28 mouse cellular contexts compared by ENCODE assay signal in the genomic region with DNA sequence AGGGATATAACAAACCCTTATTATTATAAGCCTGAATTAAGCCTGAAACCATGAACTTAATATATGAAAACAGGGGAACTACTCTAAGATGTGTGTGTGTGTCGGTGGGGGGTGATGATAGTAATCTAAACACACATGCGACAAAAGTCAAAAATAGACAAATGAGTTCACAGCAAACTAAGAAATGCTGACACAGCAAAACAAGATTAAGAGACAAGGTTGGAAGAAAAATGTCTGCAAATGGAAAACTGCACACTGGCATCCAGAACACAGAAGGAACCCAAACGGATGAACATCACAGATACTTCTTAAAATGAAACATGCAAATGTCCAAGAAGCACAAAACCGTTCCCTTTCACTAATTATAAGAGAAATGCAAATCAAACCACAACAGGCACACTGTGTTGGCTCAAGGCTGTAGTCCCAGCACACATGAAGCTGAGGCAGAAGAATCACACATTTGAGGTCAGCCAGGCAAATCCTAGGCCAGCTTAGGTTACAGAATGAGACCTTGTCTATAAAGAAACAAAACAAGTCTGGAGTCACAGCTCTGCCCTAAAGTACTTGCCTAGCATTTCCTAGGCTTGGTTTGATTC. TPM values are rescaled to one million over a fixed set of nuclear protein-coding genes. Genes with fewer than 3 reads are reported as not detected.
DNase-seq lines count a peak whose midpoint lies in the region; ATAC-seq and TF ChIP-seq lines count a peak whose summit lies in the region.
"Had no signal": no experiment of that assay in that cellular context is flagged by ENCODE, and none has a peak within 500 bp of the region (broad histone marks: within the 10 kb centered on the region; RNA-seq: fewer than 3 reads in every experiment).

No protein-coding gene starts in this region.

- dilution Hi-C loops in CH12.LX (cut with MboI; ENCODE audit: extremely low pct_ligation_motif_present, extremely low pct_unique_long_range_greater_than_20kb, low sequenced_read_pairs): no loop called here

- H3K9me3 ChIP-seq in CH12.LX (replicated peaks; ENCODE audit: low read length): no peaks in the 10 kb centered on the region
- H3K9me3 ChIP-seq in MEL (replicated peaks; ENCODE audit: insufficient read depth, low read length): no peaks in the 10 kb centered on the region
- H3K9me3 ChIP-seq in forebrain, embryonic 13.5 days (replicated peaks): no peaks in the 10 kb centered on the region
- H3K9me3 ChIP-seq: embryonic facial prominence, embryonic 13.5 days; embryonic facial prominence, embryonic 15.5 days; forebrain, embryonic 10.5 days; forebrain, embryonic 12.5 days; forebrain, embryonic 15.5 days; G1E had no signal

- no peak overlapping the region for H3K27ac ChIP-seq in CH12.LX (ENCODE audit: insufficient read depth, low read depth)
- H3K27ac ChIP-seq in MEL (ENCODE audit: control insufficient read depth, low read depth, low read length): no peak overlapping the region
- no peak overlapping the region for H3K27ac ChIP-seq in forebrain, embryonic 13.5 days
- H3K27ac ChIP-seq: embryonic facial prominence, embryonic 13.5 days; embryonic facial prominence, embryonic 15.5 days; forebrain, embryonic 10.5 days; forebrain, embryonic 12.5 days; forebrain, embryonic 15.5 days had no signal

- H3K4me3 ChIP-seq in CH12.LX (replicated peaks in 1 of 3; ENCODE audit: low read depth in 2 of 3, low read length in 2 of 3, poor library complexity in 1 of 3): no peak overlapping the region
- H3K4me3 ChIP-seq in MEL (ENCODE audit: control insufficient read depth in 1 of 2, insufficient read depth in 1 of 2, low read depth in 2 of 2, low read length in 2 of 2): no peak overlapping the region
- H3K4me3 ChIP-seq in forebrain, embryonic 13.5 days: no peak overlapping the region
- H3K4me3 ChIP-seq: embryonic facial prominence, embryonic 13.5 days; embryonic facial prominence, embryonic 15.5 days; erythroblast, embryonic 14.5 days; forebrain, embryonic 10.5 days; forebrain, embryonic 12.5 days; forebrain, embryonic 15.5 days had no signal

- H3K79me2 ChIP-seq in CH12.LX (replicated peaks; ENCODE audit: control insufficient read depth, extremely low read depth, insufficient read depth, poor library complexity, severe bottlenecking) (no peaks in the 10 kb centered on the region), MEL (ENCODE audit: control insufficient read depth, insufficient read depth, low read length, poor library complexity) (no peaks in the 10 kb centered on the region)

- H3K36me3 ChIP-seq in CH12.LX (replicated peaks in 1 of 2; ENCODE audit: control insufficient read depth in 1 of 2, insufficient read depth in 1 of 2, low read length in 1 of 2): no peaks in the 10 kb centered on the region
- no peaks in the 10 kb centered on the region for H3K36me3 ChIP-seq in MEL (ENCODE audit: control insufficient read depth in 1 of 2, insufficient read depth in 2 of 2, low read length in 2 of 2)
- no peaks in the 10 kb centered on the region for H3K36me3 ChIP-seq in splenic B cell, adult 2 months (ENCODE audit: control insufficient read depth, insufficient read depth, low read length, poor library complexity, severe bottlenecking)
- no peaks in the 10 kb centered on the region for H3K36me3 ChIP-seq in forebrain, embryonic 13.5 days (ENCODE audit: poor library complexity, severe bottlenecking)
- H3K36me3 ChIP-seq: embryonic facial prominence, embryonic 13.5 days; embryonic facial prominence, embryonic 15.5 days; forebrain, embryonic 10.5 days; forebrain, embryonic 12.5 days; forebrain, embryonic 15.5 days; G1E had no signal

- TF ChIP-seq POLR2A in CH12.LX (IDR thresholded peaks at IDR 0.05; ENCODE audit: low read depth, low read length) (no peak), MEL (IDR thresholded peaks at IDR 0.05; ENCODE audit: control insufficient read depth in 1 of 2, insufficient read depth in 1 of 2, low read depth in 1 of 2, low read length in 2 of 2, poor library complexity in 1 of 2) (no peak)

- TF ChIP-seq EP300 in CH12.LX (IDR thresholded peaks at IDR 0.05; ENCODE audit: low read length): peak; percentile 38
- no peak for TF ChIP-seq EP300 in MEL (IDR thresholded peaks at IDR 0.05; ENCODE audit: low read depth in 1 of 2, low read length in 2 of 2)

- H3K4me2 ChIP-seq in CH12.LX (ENCODE audit: insufficient read depth, low read depth, poor library complexity, severe bottlenecking): peak overlapping the region; percentile 36; the same call in 1 of the 2 replicates
- H3K4me2 ChIP-seq in forebrain, embryonic 13.5 days: no peak overlapping the region
- H3K4me2 ChIP-seq: embryonic facial prominence, embryonic 13.5 days; embryonic facial prominence, embryonic 15.5 days; forebrain, embryonic 12.5 days; forebrain, embryonic 15.5 days had no signal

- H3K27me3 ChIP-seq in CH12.LX (replicated peaks): no peaks in the 10 kb centered on the region
- peaks cover 0 to 3% of the 10 kb centered on the region in 2 experiments; a peak in 3 of 4 replicates for H3K27me3 ChIP-seq in MEL (ENCODE audit: control insufficient read depth in 1 of 2, insufficient read depth in 2 of 2, low read length in 2 of 2)
- H3K27me3 ChIP-seq in splenic B cell, adult 2 months (ENCODE audit: control insufficient read depth, insufficient read depth, low read length, poor library complexity, severe bottlenecking): no peaks in the 10 kb centered on the region
- H3K27me3 ChIP-seq in forebrain, embryonic 13.5 days: no peaks in the 10 kb centered on the region
- H3K27me3 ChIP-seq: embryonic facial prominence, embryonic 13.5 days; embryonic facial prominence, embryonic 15.5 days; forebrain, embryonic 12.5 days; forebrain, embryonic 15.5 days had no signal

- in situ Hi-C loops in CH12.LX (cut with MboI; ENCODE audit: low pct_ligation_motif_present, low pct_unique_long_range_greater_than_20kb, low sequenced_read_pairs): no loop called here

- 84% methylated on average over 4 of the region's 4 CpGs for WGBS in forebrain, embryonic 13.5 days

- H3K9ac ChIP-seq in CH12.LX (ENCODE audit: insufficient read depth, low read depth) (no peak overlapping the region), MEL (ENCODE audit: control insufficient read depth, low read depth, low read length, poor library complexity, severe bottlenecking) (no peak overlapping the region)
- no peak overlapping the region for H3K9ac ChIP-seq in forebrain, embryonic 13.5 days
- H3K9ac ChIP-seq: embryonic facial prominence, embryonic 13.5 days; embryonic facial prominence, embryonic 15.5 days; forebrain, embryonic 12.5 days; forebrain, embryonic 15.5 days; forebrain, postnatal 0 days had no signal

- no peak for ATAC-seq in forebrain, embryonic 13.5 days
- ATAC-seq: CD4-positive, CD25-positive, alpha-beta regulatory T cell, adult 4 months; forebrain, embryonic 15.5 days; forebrain, postnatal 0 days had no signal

- TF ChIP-seq RAD21 in CH12.LX (IDR thresholded peaks at IDR 0.05; ENCODE audit: low read depth, low read length) (no peak), MEL (IDR thresholded peaks at IDR 0.05; ENCODE audit: low read depth, low read length) (no peak)

- DNase-seq in spleen, postnatal 36 days (ENCODE audit: low spot score in 2 of 2): peak; percentile 24 to 38
- no peak for DNase-seq in spleen, adult 12 weeks (ENCODE audit: low spot score)
- DNase-seq in CH12.LX (ENCODE audit: extremely low read depth) (peak; percentile 83), MEL (ENCODE audit: low read depth, low spot score) (no peak)
- DNase-seq in splenic B cell, adult 2 months (ENCODE audit: low read depth, low spot score): peak; percentile 68
- DNase-seq in left cerebral cortex, adult 9 months (ENCODE audit: low spot score in 2 of 2): no peak
- DNase-seq in kidney, adult 8-10 months: no peak
- DNase-seq: adrenal gland, adult 2 months; adrenal gland, postnatal 10 days; adrenal gland, postnatal 25 days; B cell, adult 2 months; cerebellum, adult 11 months; cerebellum, adult 18-20 months; cerebellum, adult 8-10 months; cerebellum, adult 9-11 months; cerebellum, postnatal 14 days; cerebellum, postnatal 36 days; embryo, embryonic 11 days; forebrain, postnatal 0 days had no signal

- H3K4me1 ChIP-seq in CH12.LX (ENCODE audit: control insufficient read depth in 1 of 2, insufficient read depth in 2 of 2): peaks cover 3 to 21% of the 10 kb centered on the region in 2 experiments
- H3K4me1 ChIP-seq in MEL (ENCODE audit: control insufficient read depth in 1 of 2, insufficient read depth in 2 of 2, low read length in 2 of 2): no peaks in the 10 kb centered on the region
- H3K4me1 ChIP-seq in forebrain, embryonic 13.5 days: peaks cover 19% of the 10 kb centered on the region

- TF ChIP-seq CTCF in CH12.LX (conservative IDR thresholded peaks at IDR 0.05 in 1 of 2, IDR thresholded peaks at IDR 0.05 in 1 of 2; ENCODE audit: low read depth in 2 of 2, low read length in 2 of 2) (no peak), MEL (IDR thresholded peaks at IDR 0.05 in 2 of 3, conservative IDR thresholded peaks at IDR 0.05 in 1 of 3; ENCODE audit: control insufficient read depth in 1 of 3, insufficient read depth in 1 of 3, low read depth in 2 of 3, low read length in 3 of 3, poor library complexity in 1 of 3, severe bottlenecking in 1 of 3) (no peak)

TF ChIP-seq in CH12.LX, 34 proteins besides CTCF, POLR2A, EP300 and RAD21 (continues in another document):
- TF ChIP-seq JUN (IDR thresholded peaks at IDR 0.05; ENCODE audit: insufficient read depth, low read depth, low read length) (no peak), ETS1 (conservative IDR thresholded peaks at IDR 0.05; ENCODE audit: low read depth, low read length) (peak; percentile 67), IRF4 (IDR thresholded peaks at IDR 0.05; ENCODE audit: low read depth, low read length) (peak; percentile 75), TBP (conservative IDR thresholded peaks at IDR 0.05; ENCODE audit: low read depth, low read length) (no peak), PAX5 (IDR thresholded peaks at IDR 0.05; ENCODE audit: low read length) (no peak), BHLHE40 (IDR thresholded peaks at IDR 0.05; ENCODE audit: low read depth, low read length) (peak; percentile 86)

TF ChIP-seq in MEL, 35 proteins besides CTCF, POLR2A, EP300 and RAD21:
- TF ChIP-seq ZKSCAN1 (IDR thresholded peaks at IDR 0.05; ENCODE audit: low read depth, low read length) (no peak), MAFK (IDR thresholded peaks at IDR 0.05; ENCODE audit: borderline replicate concordance, low read depth, low read length) (peak; percentile 91)

RNA-seq across cellular contexts. Expression of a gene that starts 15.8 kb away (rescaled TPM):
- total RNA-seq in CH12.LX (2012; rRNA removed) (16.3 and 17.8 TPM in 2 replicates), CH12.LX (2014; rRNA removed) (65.2 and 71.3 TPM in 2 replicates), MEL (2012; rRNA removed) (12.7 and 14.7 TPM in 2 replicates)
- polyA plus RNA-seq in CH12.LX (2012; ENCODE audit: insufficient read length, low read depth) (34.7 and 36.0 TPM in 2 replicates), MEL (2012; ENCODE audit: insufficient read depth in 1 of 2, insufficient read length in 2 of 2, low read depth in 1 of 2, low replicate concordance in 2 of 2, missing spikeins in 1 of 2) (10 to 100 TPM; 14.4 to 36.8 TPM)
- 43.2 and 47.4 TPM in 2 replicates for polyA plus RNA-seq in forebrain, embryonic 13.5 days (2015; fragmentation: Nextera tagmentation; extraction: Ambion mirVana)

Comparison
In these comparisons a context has a peak if more than half of its experiments do, and no peak if none do; other contexts are left out.
1. DNase-seq: peak in spleen, postnatal 36 days (2 of 2), CH12.LX (single experiment) and splenic B cell, adult 2 months (single experiment); none in spleen, adult 12 weeks (single experiment), MEL (single experiment), left cerebral cortex, adult 9 months (0 of 2) and kidney, adult 8-10 months (0 of 2).